Mouse (Mus musculus): ENCODE measurements at regions not wholly inside any gene's neighbourhood (a gene's known extent, or its start where the extent isn't known, plus 50 kb on each side); places are given as distances from the start of the nearest gene placed in this dataset.

DNA sequence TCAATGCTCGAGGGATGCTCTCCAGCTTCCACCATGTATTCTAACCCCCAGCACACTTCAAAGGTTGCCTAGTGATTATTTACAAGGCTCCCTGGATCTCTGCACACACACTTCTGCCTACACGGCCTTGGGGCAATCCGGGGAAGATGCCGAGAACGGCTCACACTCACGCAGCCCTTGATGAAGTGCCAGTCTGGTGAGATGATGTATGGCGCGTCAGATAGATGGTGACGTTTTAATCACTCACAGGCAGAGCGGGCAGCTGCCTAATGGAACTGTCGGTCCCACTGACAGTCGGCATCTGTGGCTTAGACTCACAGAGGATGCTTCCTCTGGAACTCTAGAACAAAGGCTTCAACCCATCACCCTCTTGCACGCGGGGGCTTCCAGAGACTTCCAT, 66.9 kb upstream of the Kazn start:
- DNase-seq (ENCODE audit: low read depth, low spot score) = peak; percentile 22

DNA sequence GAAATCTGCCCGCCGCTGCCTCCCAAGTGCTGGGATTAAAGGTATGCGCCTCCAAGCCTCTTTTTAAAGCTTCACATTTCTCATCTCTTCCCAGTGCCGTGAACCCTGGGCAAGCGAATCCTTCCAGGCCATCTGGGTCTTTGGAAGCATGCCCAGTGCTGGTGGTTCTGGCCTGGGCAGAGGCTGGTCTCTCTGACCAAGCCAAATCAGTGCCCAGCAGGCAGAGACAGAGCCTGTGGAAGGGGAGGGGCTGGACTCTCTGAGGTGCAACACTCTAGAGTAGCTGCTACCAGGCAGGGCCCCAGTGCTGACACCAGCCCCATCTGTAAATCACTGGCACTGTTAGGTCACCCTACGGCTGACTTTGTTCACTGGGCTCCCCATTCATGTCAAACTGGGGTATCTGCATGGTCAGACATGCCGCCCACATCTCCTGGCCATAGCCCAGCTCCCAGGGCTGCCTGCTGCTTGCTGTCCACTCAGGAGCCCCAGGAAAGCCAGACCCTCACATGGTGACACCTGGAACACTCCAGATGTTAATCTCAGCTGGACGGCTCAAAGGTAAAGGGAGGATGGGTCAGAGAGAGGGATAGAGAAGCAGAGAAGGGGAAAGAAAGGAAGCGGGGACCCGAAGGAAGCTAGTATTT, 64.3 kb upstream of the Kazn start:
- DNase-seq (ENCODE audit: low read depth, low spot score) = no peak

DNA sequence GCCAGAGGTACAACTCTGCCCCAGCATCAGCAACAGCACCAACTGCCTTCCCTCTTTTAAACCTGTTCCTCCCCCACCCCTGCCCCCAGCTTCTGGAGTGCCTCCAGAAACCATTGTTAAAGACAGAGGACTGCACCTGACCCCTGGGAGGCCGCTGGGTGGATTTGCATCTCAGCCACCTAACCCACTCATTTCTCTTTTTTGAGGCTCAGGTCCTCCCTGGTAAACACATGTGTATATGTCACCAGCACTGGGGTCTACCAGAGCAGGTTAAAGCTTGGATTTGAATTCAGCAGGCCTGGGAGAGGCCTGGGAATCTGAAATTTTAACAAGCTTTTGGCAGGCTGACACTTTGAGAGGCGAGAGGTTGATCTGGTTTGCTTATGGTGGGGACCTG, 63.5 kb upstream of the Kazn start:
- no peak for DNase-seq (ENCODE audit: low read depth, low spot score)

DNA sequence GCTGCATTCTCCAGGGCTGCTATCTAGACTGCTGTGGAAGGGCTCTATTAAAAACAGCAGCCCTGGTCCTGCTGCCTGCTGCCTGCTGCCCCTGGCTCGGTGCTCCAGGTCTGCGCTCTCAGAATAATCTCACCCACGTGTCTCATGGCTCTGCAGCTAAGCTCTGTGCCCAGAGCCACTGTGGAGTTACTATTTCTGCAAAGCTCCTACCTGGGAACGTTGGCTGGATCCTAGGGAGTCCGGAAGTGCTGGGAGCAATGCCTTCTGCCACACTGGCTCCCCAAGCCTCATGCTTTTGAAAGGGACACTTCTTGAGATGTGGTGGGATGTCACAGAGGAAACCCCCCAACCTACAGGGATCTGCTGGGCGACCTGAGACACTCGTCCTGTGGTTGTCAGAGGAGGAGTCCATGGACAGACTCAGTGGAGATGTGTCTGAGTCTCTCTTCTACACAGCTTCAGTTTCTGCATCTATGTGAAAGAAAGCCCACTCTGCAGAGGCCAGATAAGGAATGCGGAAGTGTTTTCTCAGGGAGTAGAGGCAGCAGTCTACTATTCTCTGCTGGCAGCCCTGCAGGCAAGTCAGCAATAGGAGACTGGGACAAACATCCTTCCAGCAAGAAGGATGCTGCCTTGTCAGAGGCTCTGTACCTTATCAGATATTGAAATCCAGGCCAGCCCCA, 63.0 kb upstream of the Kazn start:
- DNase-seq (ENCODE audit: low read depth, low spot score) = no peak

DNA sequence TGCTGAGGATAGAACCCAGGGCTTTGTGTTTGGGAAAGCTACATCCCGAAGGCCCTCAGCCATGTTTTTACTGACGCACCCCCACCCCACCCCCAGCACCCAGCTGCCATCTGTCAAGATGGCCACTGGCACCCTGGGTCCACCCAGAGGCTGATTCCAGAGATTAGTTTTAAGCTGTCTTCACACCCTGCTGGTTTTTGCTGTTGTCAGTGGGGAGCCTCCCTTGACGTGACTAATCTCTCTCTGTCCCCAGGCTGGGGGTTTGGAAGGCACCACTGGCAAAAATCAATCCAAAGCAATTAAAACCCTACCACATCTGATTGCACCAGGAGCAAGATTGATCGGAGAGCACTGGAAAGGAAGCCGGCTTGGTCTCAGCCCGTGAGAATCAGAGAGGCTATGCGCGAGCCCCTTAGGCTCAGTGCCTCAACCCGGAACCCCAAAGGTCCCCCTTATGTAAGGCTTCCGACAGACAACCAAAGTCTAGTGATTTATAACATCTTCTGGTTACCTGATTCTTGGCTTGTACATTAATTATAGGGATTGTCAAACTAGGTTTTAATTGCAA, 59.7 kb upstream of the Kazn start:
- DNase-seq (ENCODE audit: low read depth, low spot score) = no peak

DNA sequence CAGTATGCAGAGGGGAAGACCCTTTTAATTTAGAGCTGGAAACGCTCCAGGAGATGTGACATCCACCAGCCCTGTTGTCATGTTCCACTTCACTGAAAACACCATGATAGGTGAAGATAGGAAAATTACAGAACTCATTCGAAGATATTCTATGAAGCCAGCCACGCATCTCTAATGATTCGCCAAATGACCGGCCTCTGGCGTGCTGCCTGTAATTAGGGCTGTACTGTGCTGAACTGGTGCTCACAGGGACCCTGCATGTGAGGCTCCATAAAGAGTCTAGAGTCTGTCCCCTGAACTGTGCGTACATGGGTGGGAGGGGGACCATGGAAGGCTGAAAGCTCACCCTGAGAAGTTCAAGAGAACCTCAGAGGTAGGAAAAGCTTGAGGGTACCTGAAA, 53.6 kb upstream of the Kazn start:
- DNase-seq (ENCODE audit: low read depth, low spot score) = no peak

DNA sequence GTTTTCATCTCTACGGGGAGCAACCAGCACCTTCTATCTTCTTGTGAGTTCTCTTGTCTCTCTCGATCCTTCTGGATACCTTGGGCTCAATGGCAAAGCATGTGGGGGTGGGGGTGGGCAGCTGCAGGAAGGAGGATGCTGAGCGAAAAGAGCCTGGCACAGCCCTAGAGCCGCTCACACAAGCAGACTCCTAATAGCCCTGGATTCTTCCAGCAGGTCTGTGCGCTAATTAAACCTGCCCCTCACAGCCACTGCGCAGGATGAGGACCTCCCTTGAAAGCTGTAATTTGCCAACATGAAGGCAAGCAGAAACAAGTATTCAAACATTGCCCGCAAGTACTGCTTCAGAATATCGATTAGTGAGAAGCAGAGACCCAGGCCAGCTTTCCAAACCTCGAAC, 53.1 kb upstream of the Kazn start:
- no peak for DNase-seq (ENCODE audit: low read depth, low spot score)

DNA sequence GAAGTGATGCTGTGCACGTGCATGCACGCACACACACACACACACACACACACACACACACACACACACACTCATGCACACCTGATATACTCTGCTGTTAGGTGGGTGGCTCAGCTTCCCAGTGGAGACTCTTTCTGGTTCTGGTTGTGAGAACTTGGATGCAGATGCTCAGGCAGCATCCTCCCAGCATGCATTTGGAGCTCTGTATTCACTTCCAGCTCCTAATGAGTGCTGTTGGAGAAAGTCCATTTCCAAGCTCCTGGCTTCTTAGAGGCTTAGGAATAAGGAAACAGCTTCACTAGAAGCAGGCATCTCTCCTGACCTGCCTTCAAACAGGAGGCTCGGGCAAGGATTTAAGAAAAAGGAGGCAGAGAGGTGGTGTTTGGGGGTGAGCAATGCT, 52.2 kb upstream of the Kazn start:
- no peak for DNase-seq (ENCODE audit: low read depth, low spot score)

All from embryo, embryonic 11.5 days (tissue).